Mouse (Mus musculus) CD4-positive, CD25-positive, alpha-beta regulatory T cell, adult 4 months (primary cell): ENCODE results near the gene Tceal5. TPM values are rescaled to one million over a fixed set of nuclear protein-coding genes. Genes with fewer than 3 reads are reported as not detected.

Experiments
- ATAC-seq: one replicate; pipeline ENCODE4 v1.8.0; 2017
- polyA plus RNA-seq, 2 experiments: library from polyadenylated mRNA; unstranded; fragments of 100-300 nt; shearing (Covaris generic); gene quantifications; one replicate each; pipeline ENCODE4 v1.2.1; 2017

The Tceal5 gene
- polyA plus RNA-seq, 2 experiments from 2014 or later: not detected

- ATAC-seq: no peak
Observed at GRCm38 (mm10) chrX:136171189-136172117, 32.2 kb downstream of the Tceal5 start.

- no peak for ATAC-seq
Observed at GRCm38 (mm10) chrX:136170625-136171024, 33.1 kb downstream of the Tceal5 start.

Other genes with a start within 250 kb of the Tceal5 start
- gene Arxes2, start 210.1 kb downstream of the Tceal5 start, polyA plus RNA-seq: 1 to 10 TPM; 4.2 to 5.2 TPM
- not detected for gene Arxes1, start 170.5 kb downstream of the Tceal5 start, polyA plus RNA-seq
- 1 to 10 TPM in 1 of 2 experiments, under 1 TPM in 1; 0.77 to 3.4 TPM for gene Bex2, start 135.6 kb downstream of the Tceal5 start, polyA plus RNA-seq
- gene Nxf3, start 118.6 kb downstream of the Tceal5 start, polyA plus RNA-seq: not detected
- gene Bex4, start 64.9 kb downstream of the Tceal5 start, polyA plus RNA-seq: not detected
- 1 to 10 TPM; 1.0 to 1.4 TPM for gene Tceal8, start 31.5 kb downstream of the Tceal5 start, polyA plus RNA-seq
- gene Tceal7, start 10.9 kb upstream of the Tceal5 start, polyA plus RNA-seq: not detected
- gene Bex1, start 11.6 kb upstream of the Tceal5 start, polyA plus RNA-seq: not detected
- gene Tceal9, start 41.2 kb upstream of the Tceal5 start, polyA plus RNA-seq: 10 to 100 TPM; 44.1 to 53.8 TPM
- 10 to 100 TPM; 65.2 to 72.9 TPM for gene Bex3, start 66.4 kb upstream of the Tceal5 start, polyA plus RNA-seq